Mouse (Mus musculus) lung, postnatal 25 days (tissue): ENCODE measurements around the gene Mst1r.

Experiments
- DNase-seq: peaks from one replicate; pipeline ENCODE4 v3.0.0; 2022; ENCODE audit warnings: low spot score

The Mst1r gene

DNA sequence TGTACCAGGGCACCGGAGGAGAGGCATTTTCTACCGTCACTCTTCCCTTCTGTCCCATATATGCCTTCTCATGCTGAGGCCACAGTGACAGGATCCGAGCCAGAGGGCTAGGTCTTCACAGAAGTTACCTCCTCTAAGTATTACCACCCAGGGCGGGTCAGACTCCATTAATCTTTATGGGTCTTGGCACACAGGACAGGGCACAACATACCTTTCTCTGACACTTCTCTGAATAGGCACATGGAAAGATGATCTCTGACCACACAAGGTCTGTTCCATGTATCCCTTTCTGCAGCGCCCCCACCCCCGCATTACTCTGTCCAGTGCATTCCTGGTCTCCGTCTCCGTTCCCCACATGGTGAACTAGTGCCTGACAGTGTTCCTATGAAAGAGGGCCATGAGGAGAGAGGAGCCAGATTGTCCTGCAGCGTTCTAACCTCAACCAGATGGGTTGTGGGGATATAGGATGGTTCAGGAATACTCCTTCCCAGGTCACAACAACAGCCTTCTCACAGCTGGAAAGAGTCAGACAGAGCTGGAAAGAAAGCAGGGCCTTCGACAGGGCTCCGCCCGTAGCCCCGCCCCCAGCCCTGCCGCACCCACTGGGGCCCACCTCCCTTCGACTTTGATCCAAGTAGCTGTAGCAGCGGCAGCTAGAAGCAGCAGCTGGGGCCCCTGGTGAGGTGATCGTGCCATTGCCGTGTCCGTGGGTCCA, at the start of gene Mst1r:
Gene Mst1r, plus strand, starts transcription at position 622 of the 715 bp plus-strand sequence.
- peak; percentile 71 for DNase-seq

DNA sequence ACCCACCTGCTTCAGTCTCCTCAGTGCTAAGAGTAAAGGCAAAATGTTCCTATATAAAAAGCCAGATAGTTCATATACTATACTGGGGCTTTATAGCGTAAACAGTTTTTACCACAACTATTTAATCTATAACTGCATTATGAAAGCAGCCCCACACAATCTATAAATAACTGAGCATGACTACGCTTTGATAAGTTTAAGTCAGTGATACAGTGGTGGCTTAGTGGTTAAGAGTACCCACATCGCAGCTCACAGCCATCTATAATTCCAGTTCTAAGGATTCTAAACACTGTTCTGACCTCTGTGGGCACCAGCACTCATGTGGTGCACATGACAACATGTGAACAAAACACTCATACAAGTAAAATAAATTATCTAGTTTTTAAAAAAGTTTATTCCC, 48.3 kb upstream of the Mst1r start:
- no peak for DNase-seq

DNA sequence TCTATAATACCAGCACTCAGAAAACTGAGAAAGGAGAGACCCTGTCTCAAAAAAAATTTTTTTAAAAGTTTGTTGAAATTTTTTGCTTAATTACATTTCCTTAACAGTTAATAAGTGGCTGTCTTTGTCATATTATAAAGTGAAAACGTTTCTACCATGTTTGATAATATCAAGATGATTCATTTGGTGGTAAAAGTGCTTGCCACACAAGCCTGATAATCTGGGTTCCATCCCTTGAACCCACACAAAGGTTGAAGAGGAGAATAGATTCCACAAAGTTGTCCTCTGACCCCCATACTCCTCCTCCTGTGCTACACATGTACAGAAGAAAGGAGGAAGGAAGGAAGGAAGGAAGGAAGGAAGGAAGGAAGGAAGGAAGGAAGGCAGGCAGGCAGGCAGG, 42.2 kb upstream of the Mst1r start:
- DNase-seq: no peak

DNA sequence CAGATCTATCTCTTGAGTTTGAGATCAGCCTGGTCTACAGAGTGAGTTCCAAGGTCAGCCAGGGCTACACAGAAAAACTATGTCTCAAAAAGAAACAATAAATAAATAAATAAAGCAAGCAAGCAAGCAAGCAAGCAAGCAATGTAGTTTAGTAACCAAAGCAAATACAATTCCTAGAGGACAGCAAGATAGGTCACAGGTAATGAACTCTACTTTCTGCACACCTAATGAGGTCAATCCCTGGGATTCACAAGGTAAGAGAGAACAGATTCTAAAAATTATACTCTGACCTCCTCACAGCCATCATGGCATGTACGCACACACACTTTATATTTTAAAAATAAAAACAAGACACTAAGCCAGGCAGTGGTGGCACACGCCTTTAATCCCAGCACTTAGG, 40.6 kb upstream of the Mst1r start:
- no peak for DNase-seq

DNA sequence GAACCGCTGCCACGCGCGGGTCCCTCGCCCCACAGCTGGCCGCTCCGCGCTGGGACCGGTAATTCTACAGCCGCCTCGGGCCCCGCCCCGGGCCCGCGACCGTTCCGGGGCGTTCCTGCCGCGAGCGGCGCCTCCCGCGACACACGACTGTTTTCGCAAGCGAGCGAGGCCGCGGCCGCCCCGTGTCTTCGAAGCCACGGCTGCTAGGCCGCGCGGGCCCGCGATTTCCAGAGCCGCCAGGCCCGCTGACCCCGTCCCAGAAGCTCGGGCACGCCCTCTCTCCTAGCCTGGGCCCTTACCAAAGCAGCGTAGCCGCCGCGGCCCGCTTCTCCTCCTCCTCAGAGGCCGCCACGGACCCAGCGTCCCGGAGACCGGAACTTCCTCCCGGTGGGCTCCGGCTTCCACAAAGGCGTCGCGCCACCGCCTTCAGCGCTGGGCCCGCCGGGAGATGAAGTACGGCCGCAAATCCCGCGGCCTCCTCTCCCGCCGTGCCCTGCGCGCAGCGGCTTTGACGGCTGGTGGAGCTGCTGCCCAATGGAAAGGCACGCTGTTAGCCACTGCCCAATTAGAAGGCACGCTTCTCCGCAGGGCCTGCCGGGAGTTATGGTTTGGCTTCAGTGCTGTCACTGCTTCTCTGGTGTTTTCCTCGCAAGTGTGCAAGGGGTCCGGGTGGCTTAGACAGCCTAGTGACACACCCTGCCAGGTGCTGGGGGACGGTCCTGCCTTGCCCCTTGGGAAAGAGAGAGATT, 34.1 kb upstream of the Mst1r start:
- DNase-seq: peak; percentile 96

DNA sequence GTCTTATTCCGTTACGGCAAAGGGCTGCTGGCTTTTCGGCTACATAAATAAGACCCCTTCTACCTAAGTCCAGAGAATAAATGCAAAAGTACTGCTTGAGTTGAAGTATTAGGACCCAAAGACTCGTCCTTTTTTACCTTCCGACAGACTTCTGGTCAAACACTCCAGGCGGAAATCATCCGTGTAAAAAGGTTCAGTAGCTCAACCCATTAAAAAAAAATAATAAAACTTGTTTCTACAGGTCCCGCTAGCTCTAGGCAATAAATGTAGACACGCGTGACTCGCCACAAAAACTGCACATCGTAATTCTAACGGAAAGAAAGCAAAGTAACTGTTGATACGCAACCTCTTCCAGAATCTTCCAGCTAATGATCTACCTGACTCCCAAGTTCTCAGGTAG, 33.5 kb upstream of the Mst1r start, which contains the start of gene Rbm6:
Gene Rbm6, minus strand, starts transcription at position 101 of the 400 bp plus-strand sequence.
- DNase-seq: no peak

DNA sequence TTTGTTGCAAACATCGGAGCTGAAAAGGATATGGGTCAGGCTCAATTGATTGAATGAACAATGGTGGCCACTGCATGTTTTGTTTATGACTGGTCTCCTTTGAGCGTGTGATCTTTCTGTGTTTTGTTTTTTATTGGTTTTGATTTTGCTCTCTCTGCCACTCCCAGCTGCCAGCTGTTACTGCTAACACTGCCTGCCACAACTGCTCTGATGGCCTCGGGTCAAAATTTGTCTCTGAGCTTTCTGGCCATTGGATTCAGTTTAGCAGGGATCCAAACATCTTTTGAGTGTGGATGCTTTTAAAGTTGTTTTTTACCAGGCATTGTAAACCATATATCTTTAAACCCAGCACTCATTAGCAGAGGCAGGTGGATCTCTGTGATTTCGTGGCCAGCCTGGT, 26.3 kb upstream of the Mst1r start:
- DNase-seq: no peak

DNA sequence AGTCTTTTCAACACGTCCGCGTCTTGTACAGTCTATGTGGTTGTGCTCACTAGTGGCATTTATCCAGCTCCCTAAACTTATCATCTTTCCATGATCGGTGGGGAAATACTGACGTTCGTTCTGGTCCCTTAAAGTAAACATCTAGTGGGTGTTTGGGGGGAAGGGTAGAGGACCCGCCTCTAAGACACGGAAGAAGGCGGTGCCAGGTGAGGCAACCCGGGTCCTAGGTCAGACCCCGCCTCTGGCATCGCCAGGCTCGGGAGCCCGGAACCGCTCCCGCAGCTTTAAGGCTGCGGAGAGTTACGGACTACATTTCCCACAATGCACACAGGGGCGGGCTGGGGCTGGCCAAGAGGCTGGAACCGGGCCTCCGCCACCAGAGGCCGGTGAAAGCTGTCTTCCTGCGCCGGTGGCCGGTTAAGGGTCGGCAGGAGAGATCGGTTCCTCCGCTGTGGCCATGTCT, 18.8 kb upstream of the Mst1r start, which contains the start of gene Mon1a:
Gene Mon1a, plus strand, starts transcription at position 348 of the 463 bp plus-strand sequence.
- peak; percentile 95 for DNase-seq

DNA sequence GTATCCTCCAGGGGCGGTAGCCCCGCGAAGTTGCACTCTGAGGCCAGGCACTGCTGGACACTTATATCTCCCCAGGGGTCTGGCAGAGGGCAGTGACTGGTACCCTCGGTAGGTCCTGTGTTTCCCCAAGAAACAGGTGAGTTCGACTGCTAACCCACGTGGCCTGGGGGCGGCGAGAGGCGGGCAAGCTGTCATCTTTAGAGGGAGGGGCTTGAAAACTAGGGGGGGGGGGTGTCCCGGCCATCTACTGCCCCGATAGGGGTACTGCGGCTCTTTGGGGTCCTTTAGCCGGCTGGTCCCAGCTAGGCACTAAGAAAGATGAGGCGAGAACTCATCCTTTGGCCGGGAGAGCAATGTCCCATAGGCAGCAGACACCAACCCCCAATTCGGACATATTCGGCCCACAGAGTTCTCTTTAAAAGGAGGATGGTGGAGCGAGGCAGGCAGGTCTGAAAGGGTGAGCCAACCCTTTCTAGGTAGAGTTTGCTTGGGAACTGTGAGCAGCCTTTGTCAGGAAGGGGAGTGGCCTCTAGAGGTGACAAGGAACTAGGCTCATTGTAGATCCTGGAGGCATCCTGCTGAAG, 18.3 kb upstream of the Mst1r start:
- DNase-seq: no peak

DNA sequence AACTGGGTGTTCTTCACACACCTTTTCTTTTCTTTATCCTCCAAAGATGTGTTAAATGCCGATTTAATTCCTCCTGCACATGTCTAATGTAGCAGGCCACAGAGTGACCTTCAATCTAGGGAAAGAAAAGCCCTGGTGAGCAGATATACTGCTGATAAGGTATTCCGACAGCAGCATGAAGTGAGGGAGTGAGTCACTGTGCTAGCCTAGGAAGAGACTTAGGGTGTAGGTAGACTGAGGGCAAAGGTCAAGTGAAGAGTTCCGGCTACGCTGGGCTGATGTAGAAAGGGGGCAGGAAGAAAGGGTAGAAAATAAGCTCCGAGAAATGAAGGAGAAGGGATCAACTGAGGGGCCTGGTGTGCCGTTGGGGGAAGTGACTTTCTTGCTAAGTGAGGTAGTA, 16.4 kb upstream of the Mst1r start:
- no peak for DNase-seq

DNA sequence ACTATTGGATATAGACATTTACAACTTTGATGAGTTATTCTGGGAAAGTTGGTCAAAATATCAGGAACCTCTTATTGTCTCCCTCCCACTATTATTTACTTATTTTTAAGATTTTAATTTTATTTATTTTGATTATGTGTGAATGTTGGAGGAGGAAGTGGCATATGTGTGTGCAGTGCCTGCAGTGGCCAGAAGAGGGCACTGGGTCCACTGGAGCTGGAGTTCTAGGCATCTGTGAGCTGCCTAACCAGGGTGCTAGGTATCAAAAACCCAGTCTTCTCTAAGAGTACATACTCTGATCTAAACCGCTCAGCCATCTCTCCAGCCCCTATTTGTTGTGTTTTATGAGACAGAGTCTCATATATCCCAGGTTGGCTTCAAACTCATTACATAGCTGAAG, 15.7 kb upstream of the Mst1r start:
- DNase-seq: no peak

DNA sequence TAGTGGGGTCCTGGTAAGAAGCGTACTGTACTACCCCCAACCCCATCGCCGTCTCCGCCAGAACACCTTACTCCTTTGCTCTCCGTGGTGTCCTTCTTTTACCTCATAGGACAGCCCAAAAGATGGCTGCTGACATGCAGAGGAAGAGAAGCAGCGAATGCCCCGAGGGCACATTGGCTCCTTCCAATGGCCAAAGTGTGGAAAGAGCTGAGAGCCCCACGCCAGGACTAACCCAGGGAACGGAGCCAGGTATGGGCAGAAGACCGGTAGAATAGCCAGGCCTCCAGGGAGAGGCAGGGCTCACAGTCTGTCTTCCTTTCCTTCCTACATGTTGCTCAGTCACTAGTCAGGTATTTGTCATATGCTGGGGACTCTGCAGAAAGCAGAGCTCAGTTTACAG, 8.1 kb upstream of the Mst1r start:
- no peak for DNase-seq

DNA sequence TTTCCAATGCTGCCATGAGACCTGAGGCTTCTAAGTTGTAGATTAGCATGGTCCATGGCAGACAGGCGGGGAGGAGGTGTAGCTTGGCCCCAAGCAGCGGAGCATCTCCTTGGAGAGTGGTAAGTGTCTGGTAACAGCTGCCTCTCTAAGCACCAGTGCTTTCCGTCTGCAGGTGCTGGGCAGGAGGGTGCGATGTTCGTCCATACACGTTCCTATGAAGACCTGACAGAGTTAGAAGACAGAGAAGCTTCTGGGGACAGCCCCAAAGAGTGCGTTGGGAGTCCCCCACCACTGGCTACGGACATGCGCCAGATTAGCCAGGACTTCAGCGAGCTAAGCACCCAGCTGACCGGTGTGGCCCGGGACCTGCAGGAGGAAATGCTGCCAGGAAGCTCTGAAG, 6.8 kb upstream of the Mst1r start:
- DNase-seq: no peak

DNA sequence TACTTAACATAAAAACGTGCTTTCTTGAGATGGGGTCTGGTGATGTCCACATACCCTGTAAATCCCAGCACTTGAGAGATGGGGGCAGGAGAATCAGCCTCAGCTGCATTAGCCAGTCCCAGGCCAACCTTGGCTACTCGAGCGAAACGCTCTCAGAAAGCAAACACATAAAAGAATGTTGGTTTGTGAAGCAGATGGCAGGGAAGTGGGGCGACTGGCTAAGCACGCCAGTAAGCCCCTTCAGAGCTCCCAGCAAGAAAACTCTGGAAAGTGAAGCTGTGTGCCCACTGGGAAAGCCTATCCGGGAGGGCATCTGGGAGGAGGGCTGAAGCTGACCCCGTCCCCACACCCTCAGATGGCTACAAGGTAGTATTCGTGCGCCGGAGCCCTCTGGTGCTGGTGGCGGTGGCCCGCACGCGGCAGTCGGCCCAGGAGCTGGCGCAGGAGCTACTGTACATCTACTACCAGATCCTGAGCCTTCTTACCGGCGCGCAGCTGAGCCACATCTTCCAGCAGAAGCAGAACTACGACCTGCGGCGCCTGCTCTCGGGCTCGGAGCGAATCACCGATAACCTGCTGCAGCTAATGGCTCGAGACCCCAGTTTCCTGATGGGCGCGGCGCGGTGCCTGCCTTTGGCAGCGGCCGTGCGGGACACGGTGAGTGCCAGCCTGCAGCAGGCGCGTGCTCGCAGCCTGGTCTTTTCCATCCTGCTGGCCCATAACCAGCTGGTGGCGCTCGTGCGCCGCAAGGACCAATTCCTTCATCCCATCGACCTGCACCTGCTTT, 5.6 kb upstream of the Mst1r start:
- peak; percentile 56 for DNase-seq

DNA sequence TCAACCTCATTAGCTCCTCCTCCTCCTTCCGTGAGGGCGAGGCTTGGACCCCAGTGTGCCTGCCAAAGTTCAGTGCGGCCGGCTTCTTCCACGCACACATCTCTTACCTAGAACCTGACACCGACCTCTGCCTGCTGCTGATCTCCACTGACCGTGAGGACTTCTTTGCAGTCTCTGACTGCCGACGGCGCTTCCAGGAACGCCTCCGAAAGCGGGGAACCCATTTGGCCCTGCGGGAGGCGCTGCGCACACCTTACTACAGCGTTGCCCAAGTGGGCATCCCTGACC, 5.1 kb upstream of the Mst1r start:
- DNase-seq: no peak

DNA sequence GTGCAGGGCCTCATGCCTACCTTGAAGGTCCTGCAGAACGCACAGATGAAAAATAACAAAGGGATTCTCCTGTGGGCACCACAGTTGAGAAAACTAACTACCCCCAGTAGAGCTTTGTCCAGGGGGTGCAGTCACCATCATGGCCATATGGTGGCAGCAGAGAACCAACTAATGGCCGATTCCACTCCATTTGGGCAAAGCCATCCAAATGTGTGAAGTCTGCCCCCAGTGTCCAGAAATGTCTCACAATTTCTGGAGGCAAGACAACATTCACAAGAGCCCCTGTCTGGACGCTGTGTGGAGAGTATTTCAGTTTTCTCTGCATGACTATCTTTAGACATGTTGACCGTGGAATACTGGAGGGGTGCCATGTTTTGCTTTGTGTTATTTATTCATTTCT, 1.9 kb upstream of the Mst1r start:
- DNase-seq: peak; percentile 88

DNA sequence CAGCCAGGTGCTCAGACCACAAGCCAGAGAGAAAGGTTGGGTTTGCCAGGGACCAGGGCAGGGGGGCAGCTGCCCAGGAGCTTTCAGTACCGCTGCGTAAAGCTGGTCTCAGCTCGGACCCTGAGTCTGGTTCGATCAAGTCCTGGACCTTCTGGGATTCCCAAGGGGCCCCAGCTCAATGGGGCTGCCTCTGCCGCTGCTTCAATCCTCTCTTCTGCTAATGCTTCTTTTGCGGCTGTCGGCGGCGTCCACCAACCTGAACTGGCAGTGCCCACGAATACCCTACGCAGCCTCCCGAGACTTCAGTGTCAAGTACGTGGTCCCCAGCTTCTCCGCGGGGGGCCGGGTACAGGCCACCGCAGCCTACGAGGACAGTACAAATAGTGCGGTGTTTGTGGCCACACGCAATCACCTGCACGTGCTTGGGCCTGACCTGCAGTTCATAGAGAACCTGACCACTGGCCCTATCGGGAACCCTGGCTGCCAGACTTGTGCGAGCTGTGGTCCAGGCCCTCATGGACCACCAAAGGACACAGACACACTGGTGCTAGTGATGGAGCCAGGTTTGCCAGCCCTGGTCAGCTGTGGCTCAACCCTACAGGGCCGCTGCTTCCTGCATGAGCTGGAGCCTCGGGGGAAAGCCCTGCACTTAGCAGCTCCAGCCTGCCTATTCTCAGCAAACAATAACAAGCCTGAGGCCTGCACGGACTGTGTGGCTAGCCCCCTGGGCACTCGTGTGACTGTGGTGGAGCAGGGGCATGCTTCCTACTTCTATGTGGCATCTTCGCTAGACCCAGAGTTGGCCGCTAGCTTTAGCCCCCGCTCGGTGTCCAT, 511 bp downstream of the Mst1r start:
- DNase-seq: no peak

DNA sequence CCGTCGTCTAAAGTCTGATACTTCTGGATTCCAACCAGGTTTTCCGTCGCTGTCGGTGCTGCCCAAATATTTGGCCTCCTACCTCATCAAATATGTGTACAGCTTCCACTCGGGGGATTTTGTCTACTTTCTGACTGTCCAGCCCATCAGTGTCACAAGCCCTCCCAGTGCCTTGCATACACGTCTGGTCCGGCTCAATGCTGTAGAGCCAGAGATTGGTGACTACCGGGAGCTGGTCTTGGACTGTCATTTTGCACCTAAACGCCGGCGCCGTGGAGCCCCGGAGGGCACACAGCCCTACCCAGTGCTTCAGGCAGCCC, 1.1 kb downstream of the Mst1r start:
- DNase-seq: no peak

DNA sequence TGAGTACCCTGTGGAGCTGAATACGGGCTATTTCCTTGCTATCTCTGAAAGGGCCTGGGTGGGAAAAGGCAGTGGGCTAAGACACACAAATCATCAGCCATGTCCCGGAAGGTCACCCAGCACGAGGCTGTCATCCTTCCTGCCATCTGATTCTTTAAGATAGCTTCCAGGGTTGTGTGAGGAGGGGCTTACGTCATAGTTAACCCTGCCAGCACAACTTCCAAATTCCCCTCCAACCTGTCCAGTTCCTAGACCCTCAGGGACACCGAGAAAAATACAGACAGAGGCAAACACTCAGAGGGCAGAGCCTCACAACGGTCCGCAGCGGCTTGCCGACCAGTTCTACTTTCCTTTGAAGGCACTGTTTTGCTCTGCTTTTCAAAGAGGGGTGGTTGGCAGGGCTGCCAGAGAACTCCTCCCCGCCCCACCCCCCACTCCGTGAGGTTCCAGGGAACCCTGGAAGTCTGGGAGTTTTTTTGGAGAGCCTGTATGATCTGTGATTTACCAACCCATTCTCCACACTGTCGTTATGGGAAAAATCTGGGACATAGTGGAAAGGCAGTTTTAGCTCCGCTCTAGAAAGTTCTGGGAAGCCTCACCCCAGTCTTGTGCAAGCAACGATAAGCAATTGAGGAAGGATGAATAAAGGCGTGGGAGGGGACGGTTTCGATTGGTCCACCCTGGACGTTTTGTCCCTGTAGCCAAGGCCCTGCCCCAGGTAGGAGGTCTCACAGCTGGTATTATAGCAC, 1.9 kb downstream of the Mst1r start:
- DNase-seq: peak; percentile 69

DNA sequence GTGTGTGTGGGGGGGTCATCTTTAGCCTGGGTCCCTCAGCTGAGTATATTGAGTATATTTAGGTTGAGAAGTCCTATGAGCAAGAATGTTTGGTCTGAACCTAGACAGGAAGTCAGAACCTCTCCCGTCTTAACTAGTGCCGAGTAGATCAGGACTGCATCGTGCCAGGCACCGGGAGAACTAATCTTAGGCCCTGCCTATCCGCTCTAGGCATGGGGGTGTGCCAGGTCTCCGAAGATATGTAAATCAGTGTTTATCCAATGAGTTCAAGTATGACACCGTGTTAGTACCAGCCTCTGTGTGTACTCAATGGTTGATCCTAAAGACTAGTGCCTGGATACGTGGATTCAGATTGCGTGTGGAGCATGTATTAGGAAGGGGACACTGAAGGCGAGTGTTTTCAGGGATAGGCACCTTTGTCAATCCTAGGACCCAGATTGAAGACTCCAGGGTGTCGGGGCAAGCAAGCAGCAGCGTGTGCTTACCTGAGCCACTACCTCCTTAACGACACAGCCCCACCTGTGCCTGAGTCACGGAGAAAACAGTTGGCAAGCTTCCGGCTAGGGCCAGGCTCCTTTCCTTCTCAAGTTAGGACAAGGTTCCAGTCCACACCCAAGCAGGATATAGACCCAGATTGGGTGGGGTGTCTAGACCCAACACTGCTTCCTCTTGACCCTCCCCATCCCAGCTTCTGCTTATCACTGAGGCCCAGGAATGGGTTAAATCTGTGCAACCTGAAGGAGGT, 3.5 kb downstream of the Mst1r start:
- DNase-seq: no peak
